Mouse (Mus musculus): ENCODE data around the gene B020031M17Rik. TPM values are rescaled to one million over a fixed set of nuclear protein-coding genes. Genes with fewer than 3 reads are reported as not detected.
A peak's percentile ranks its signal among the peaks of the same experiment; 100 is the strongest.
"Not testable (repeated sequence)": the region's sequence is repeated elsewhere in the genome, so short reads cannot be mapped to it uniquely, and the experiment has no call there.

The B020031M17Rik gene
- total and polyA plus RNA-seq, 3 experiments = 1.9 to 2.4 TPM; not detected in 1

- H3K27me3 ChIP-seq (replicated peaks); DNase-seq (ENCODE audit: extremely low read depth); dilution Hi-C loops (cut with MboI; ENCODE audit: extremely low pct_ligation_motif_present, extremely low pct_unique_long_range_greater_than_20kb, low sequenced_read_pairs); in situ Hi-C loops (cut with MboI; ENCODE audit: low pct_ligation_motif_present, low pct_unique_long_range_greater_than_20kb, low sequenced_read_pairs); H3K4me2 ChIP-seq (ENCODE audit: insufficient read depth, low read depth, poor library complexity, severe bottlenecking); H3K9ac ChIP-seq (ENCODE audit: insufficient read depth, low read depth); H3K4me1 ChIP-seq (ENCODE audit: control insufficient read depth in 1 of 2, insufficient read depth in 2 of 2); H3K79me2 ChIP-seq (replicated peaks; ENCODE audit: control insufficient read depth, extremely low read depth, insufficient read depth, poor library complexity, severe bottlenecking); H3K36me3 ChIP-seq (replicated peaks in 1 of 2; ENCODE audit: control insufficient read depth in 1 of 2, insufficient read depth in 1 of 2, low read length in 1 of 2); H3K4me3 ChIP-seq (replicated peaks in 1 of 3; ENCODE audit: low read depth in 2 of 3, low read length in 2 of 3, poor library complexity in 1 of 3); H3K9me3 ChIP-seq (replicated peaks; ENCODE audit: low read length); H3K27ac ChIP-seq (ENCODE audit: insufficient read depth, low read depth): not testable (repeated sequence)
Measured at GRCm38 (mm10) chr13:119968193-119968592, 17.6 kb upstream of the B020031M17Rik start.

DNA sequence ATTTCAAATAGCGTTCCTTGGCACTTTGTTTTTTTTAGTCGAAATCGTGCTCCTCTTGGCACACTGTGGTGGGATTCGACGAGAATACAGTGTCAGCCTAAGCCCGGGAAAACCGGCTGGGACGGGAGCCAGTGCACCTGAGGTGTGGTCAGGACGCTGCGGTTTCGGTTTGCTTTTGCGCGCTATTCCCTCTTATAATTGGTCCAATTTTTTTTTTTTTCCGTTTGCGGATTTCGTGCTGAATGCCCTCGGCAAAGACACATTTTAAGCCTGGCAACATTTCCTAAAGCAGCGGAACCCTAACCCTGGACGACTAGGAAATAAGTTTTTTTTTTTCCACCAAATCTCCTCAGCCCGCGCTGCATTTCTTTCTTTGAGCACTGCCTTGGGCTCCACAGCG is 15.4 kb upstream of the B020031M17Rik start:
- H3K9me3 ChIP-seq (replicated peaks; ENCODE audit: low read length); H3K9ac ChIP-seq (ENCODE audit: insufficient read depth, low read depth); H3K36me3 ChIP-seq (replicated peaks in 1 of 2; ENCODE audit: control insufficient read depth in 1 of 2, insufficient read depth in 1 of 2, low read length in 1 of 2); H3K79me2 ChIP-seq (replicated peaks; ENCODE audit: control insufficient read depth, extremely low read depth, insufficient read depth, poor library complexity, severe bottlenecking); in situ Hi-C loops (cut with MboI; ENCODE audit: low pct_ligation_motif_present, low pct_unique_long_range_greater_than_20kb, low sequenced_read_pairs); H3K4me1 ChIP-seq (ENCODE audit: control insufficient read depth in 1 of 2, insufficient read depth in 2 of 2); H3K4me2 ChIP-seq (ENCODE audit: insufficient read depth, low read depth, poor library complexity, severe bottlenecking); H3K27me3 ChIP-seq (replicated peaks); H3K27ac ChIP-seq (ENCODE audit: insufficient read depth, low read depth); dilution Hi-C loops (cut with MboI; ENCODE audit: extremely low pct_ligation_motif_present, extremely low pct_unique_long_range_greater_than_20kb, low sequenced_read_pairs); DNase-seq (ENCODE audit: extremely low read depth): not testable (repeated sequence)
- 0 out of 2 replicates have a peak, but pooled peaks have one; percentile 10 for TF ChIP-seq ZNF384 (IDR thresholded peaks at IDR 0.05; ENCODE audit: low read depth, low read length)
- H3K4me3 ChIP-seq (replicated peaks in 1 of 3; ENCODE audit: low read depth in 2 of 3, low read length in 2 of 3, poor library complexity in 1 of 3) = peak overlapping the region in 1 of 3 experiments; percentile 47

GRCm38 (mm10) chr13:119965302-119965952 is 14.8 kb upstream of the B020031M17Rik start:
- H3K36me3 ChIP-seq (replicated peaks in 1 of 2; ENCODE audit: control insufficient read depth in 1 of 2, insufficient read depth in 1 of 2, low read length in 1 of 2); H3K27ac ChIP-seq (ENCODE audit: insufficient read depth, low read depth); H3K27me3 ChIP-seq (replicated peaks); DNase-seq (ENCODE audit: extremely low read depth); H3K79me2 ChIP-seq (replicated peaks; ENCODE audit: control insufficient read depth, extremely low read depth, insufficient read depth, poor library complexity, severe bottlenecking); H3K9me3 ChIP-seq (replicated peaks; ENCODE audit: low read length); dilution Hi-C loops (cut with MboI; ENCODE audit: extremely low pct_ligation_motif_present, extremely low pct_unique_long_range_greater_than_20kb, low sequenced_read_pairs); H3K4me1 ChIP-seq (ENCODE audit: control insufficient read depth in 1 of 2, insufficient read depth in 2 of 2); in situ Hi-C loops (cut with MboI; ENCODE audit: low pct_ligation_motif_present, low pct_unique_long_range_greater_than_20kb, low sequenced_read_pairs); H3K4me2 ChIP-seq (ENCODE audit: insufficient read depth, low read depth, poor library complexity, severe bottlenecking): not testable (repeated sequence)
- Histone ChIP-seq H3K9ac (ENCODE audit: insufficient read depth, low read depth) (peak overlapping the region; percentile 18; the same call in 1 of the 2 replicates), H3K4me3 (replicated peaks in 1 of 3; ENCODE audit: low read depth in 2 of 3, low read length in 2 of 3, poor library complexity in 1 of 3) (peak overlapping the region in 2 of 3 experiments; percentile 49 to 58)

GRCm38 (mm10) chr13:119962856-119963255 is 12.2 kb upstream of the B020031M17Rik start:
- H3K36me3 ChIP-seq (replicated peaks in 1 of 2; ENCODE audit: control insufficient read depth in 1 of 2, insufficient read depth in 1 of 2, low read length in 1 of 2); H3K4me3 ChIP-seq (replicated peaks in 1 of 3; ENCODE audit: low read depth in 2 of 3, low read length in 2 of 3, poor library complexity in 1 of 3); H3K9me3 ChIP-seq (replicated peaks; ENCODE audit: low read length); H3K79me2 ChIP-seq (replicated peaks; ENCODE audit: control insufficient read depth, extremely low read depth, insufficient read depth, poor library complexity, severe bottlenecking); H3K4me2 ChIP-seq (ENCODE audit: insufficient read depth, low read depth, poor library complexity, severe bottlenecking); dilution Hi-C loops (cut with MboI; ENCODE audit: extremely low pct_ligation_motif_present, extremely low pct_unique_long_range_greater_than_20kb, low sequenced_read_pairs); H3K9ac ChIP-seq (ENCODE audit: insufficient read depth, low read depth); H3K4me1 ChIP-seq (ENCODE audit: control insufficient read depth in 1 of 2, insufficient read depth in 2 of 2); H3K27ac ChIP-seq (ENCODE audit: insufficient read depth, low read depth); H3K27me3 ChIP-seq (replicated peaks); in situ Hi-C loops (cut with MboI; ENCODE audit: low pct_ligation_motif_present, low pct_unique_long_range_greater_than_20kb, low sequenced_read_pairs); DNase-seq (ENCODE audit: extremely low read depth): not testable (repeated sequence)

DNA sequence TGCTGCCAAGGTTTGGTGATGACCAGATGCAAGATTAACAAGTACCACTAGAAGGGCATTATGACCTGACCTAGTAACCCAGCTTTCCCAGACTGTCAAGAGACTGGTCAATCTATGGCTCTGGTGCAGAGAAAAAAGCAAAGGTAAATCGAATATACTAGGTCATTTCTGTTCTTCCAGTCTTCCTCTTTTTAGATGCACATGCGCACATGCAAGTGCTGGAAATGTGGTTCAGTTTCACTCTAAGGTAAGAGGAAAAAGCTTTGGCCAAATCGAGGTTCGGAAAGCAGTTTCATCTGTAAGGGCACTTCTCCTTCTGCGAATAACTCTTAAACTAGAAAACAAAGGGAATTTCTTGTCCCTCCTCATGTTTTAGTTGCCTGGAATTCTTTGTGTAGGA is 5.0 kb upstream of the B020031M17Rik start:
- H3K27me3 ChIP-seq (replicated peaks); H3K36me3 ChIP-seq (replicated peaks in 1 of 2; ENCODE audit: control insufficient read depth in 1 of 2, insufficient read depth in 1 of 2, low read length in 1 of 2); H3K27ac ChIP-seq (ENCODE audit: insufficient read depth, low read depth); H3K9me3 ChIP-seq (replicated peaks; ENCODE audit: low read length); dilution Hi-C loops (cut with MboI; ENCODE audit: extremely low pct_ligation_motif_present, extremely low pct_unique_long_range_greater_than_20kb, low sequenced_read_pairs); H3K4me3 ChIP-seq (replicated peaks in 1 of 3; ENCODE audit: low read depth in 2 of 3, low read length in 2 of 3, poor library complexity in 1 of 3); H3K4me2 ChIP-seq (ENCODE audit: insufficient read depth, low read depth, poor library complexity, severe bottlenecking); DNase-seq (ENCODE audit: extremely low read depth); in situ Hi-C loops (cut with MboI; ENCODE audit: low pct_ligation_motif_present, low pct_unique_long_range_greater_than_20kb, low sequenced_read_pairs); H3K79me2 ChIP-seq (replicated peaks; ENCODE audit: control insufficient read depth, extremely low read depth, insufficient read depth, poor library complexity, severe bottlenecking); H3K9ac ChIP-seq (ENCODE audit: insufficient read depth, low read depth): not testable (repeated sequence)
- H3K4me1 ChIP-seq (ENCODE audit: control insufficient read depth in 1 of 2, insufficient read depth in 2 of 2) = peaks cover 4 to 30% of the 10 kb centered on the region in 2 experiments

Measured in CH12.LX (cell line).